Mouse (Mus musculus): ENCODE data around the gene Gm4737. TPM values are rescaled to one million over a fixed set of nuclear protein-coding genes. Genes with fewer than 3 reads are reported as not detected.

Gm4737 gene
- total and polyA plus RNA-seq, 3 experiments = 51.4 to 154 (median 118) TPM

GRCm38 (mm10) chr16:46104491-46104890 is 50.4 kb downstream of the Gm4737 start:
- H3K4me1 ChIP-seq (ENCODE audit: control insufficient read depth in 1 of 2, insufficient read depth in 2 of 2) = peaks cover 0 to 6% of the 10 kb centered on the region in 2 experiments; a peak in 1 of 4 replicates
- H3K36me3 ChIP-seq (replicated peaks in 1 of 2; ENCODE audit: control insufficient read depth in 1 of 2, insufficient read depth in 1 of 2, low read length in 1 of 2) = no peaks in the 10 kb centered on the region
- H3K27ac ChIP-seq (ENCODE audit: insufficient read depth, low read depth) = no peak overlapping the region
- H3K27me3 ChIP-seq (replicated peaks) = no peaks in the 10 kb centered on the region
- in situ Hi-C loops (cut with MboI; ENCODE audit: low pct_ligation_motif_present, low pct_unique_long_range_greater_than_20kb, low sequenced_read_pairs) (no loop called here), dilution Hi-C loops (cut with MboI; ENCODE audit: extremely low pct_ligation_motif_present, extremely low pct_unique_long_range_greater_than_20kb, low sequenced_read_pairs) (no loop called here)
- TF ChIP-seq PAX5 (IDR thresholded peaks at IDR 0.05; ENCODE audit: low read length) = no peak
- no peak overlapping the region for H3K4me3 ChIP-seq (replicated peaks in 1 of 3; ENCODE audit: low read depth in 2 of 3, low read length in 2 of 3, poor library complexity in 1 of 3)
- peaks cover 28% of the 10 kb centered on the region for H3K9me3 ChIP-seq (replicated peaks; ENCODE audit: low read length)
- no peak overlapping the region for H3K4me2 ChIP-seq (ENCODE audit: insufficient read depth, low read depth, poor library complexity, severe bottlenecking)
- DNase-seq (ENCODE audit: extremely low read depth) = no peak
- H3K79me2 ChIP-seq (replicated peaks; ENCODE audit: control insufficient read depth, extremely low read depth, insufficient read depth, poor library complexity, severe bottlenecking) = no peaks in the 10 kb centered on the region
- no peak overlapping the region for H3K9ac ChIP-seq (ENCODE audit: insufficient read depth, low read depth)

Other genes starting within 250 kb of the Gm4737 start
- gene Phldb2, start 201.5 kb downstream of the Gm4737 start, total RNA-seq (2012; rRNA removed) = not detected in 2 replicates
- gene Phldb2, start 201.5 kb downstream of the Gm4737 start, total RNA-seq (2014; rRNA removed) = not detected in 2 replicates
- gene Phldb2, start 201.5 kb downstream of the Gm4737 start, polyA plus RNA-seq (2012; ENCODE audit: insufficient read length, low read depth) = 0.04 TPM in 1 of 2 replicates, not detected in the other
- not detected in 2 replicates for gene Plcxd2, start 144.9 kb downstream of the Gm4737 start, total RNA-seq (2012; rRNA removed)
- not detected in 2 replicates for gene Plcxd2, start 144.9 kb downstream of the Gm4737 start, total RNA-seq (2014; rRNA removed)
- not detected in 2 replicates for gene Plcxd2, start 144.9 kb downstream of the Gm4737 start, polyA plus RNA-seq (2012; ENCODE audit: insufficient read length, low read depth)
- gene Cd96, start 34.8 kb downstream of the Gm4737 start, total RNA-seq (2012; rRNA removed) = 5.9 and 6.4 TPM in 2 replicates
- 9.7 and 10.7 TPM in 2 replicates for gene Cd96, start 34.8 kb downstream of the Gm4737 start, total RNA-seq (2014; rRNA removed)
- 3.8 and 4.4 TPM in 2 replicates for gene Cd96, start 34.8 kb downstream of the Gm4737 start, polyA plus RNA-seq (2012; ENCODE audit: insufficient read length, low read depth)

Data from CH12.LX (cell line).